Mouse (Mus musculus): ENCODE measurements around the gene Dynlt1f.
"Not testable (repeated sequence)": the region's sequence is repeated elsewhere in the genome, so short reads cannot be mapped to it uniquely, and the experiment has no call there.

The Dynlt1f gene

GRCm38 (mm10) chr17:6624926-6625558 lies 30.7 kb downstream of the Dynlt1f start:
- not testable (repeated sequence) for DNase-seq (ENCODE audit: low read depth, low spot score)

GRCm38 (mm10) chr17:6621976-6622375 lies 33.7 kb downstream of the Dynlt1f start:
- DNase-seq (ENCODE audit: low read depth, low spot score) = not testable (repeated sequence)

- DNase-seq (ENCODE audit: low read depth, low spot score) = not testable (repeated sequence)
Observed at GRCm38 (mm10) chr17:6620730-6621451, 34.8 kb downstream of the Dynlt1f start.

- not testable (repeated sequence) for DNase-seq (ENCODE audit: low read depth, low spot score)
Observed at GRCm38 (mm10) chr17:6620035-6620434, 35.7 kb downstream of the Dynlt1f start.

- DNase-seq (ENCODE audit: low read depth, low spot score) = not testable (repeated sequence)
Observed at GRCm38 (mm10) chr17:6619271-6619670, 36.4 kb downstream of the Dynlt1f start.

GRCm38 (mm10) chr17:6617689-6618400 lies 37.9 kb downstream of the Dynlt1f start:
- DNase-seq (ENCODE audit: low read depth, low spot score) = not testable (repeated sequence)

GRCm38 (mm10) chr17:6616731-6617130 lies 39.0 kb downstream of the Dynlt1f start:
- not testable (repeated sequence) for DNase-seq (ENCODE audit: low read depth, low spot score)

- not testable (repeated sequence) for DNase-seq (ENCODE audit: low read depth, low spot score)
Observed at GRCm38 (mm10) chr17:6614316-6614715, 41.4 kb downstream of the Dynlt1f start.

GRCm38 (mm10) chr17:6613524-6613923 lies 42.2 kb downstream of the Dynlt1f start:
- not testable (repeated sequence) for DNase-seq (ENCODE audit: low read depth, low spot score)

GRCm38 (mm10) chr17:6605347-6605746 lies 50.4 kb downstream of the Dynlt1f start:
- peak; percentile 44 for DNase-seq (ENCODE audit: low read depth, low spot score)

- DNase-seq (ENCODE audit: low read depth, low spot score) = not testable (repeated sequence)
Observed at GRCm38 (mm10) chr17:6602205-6602604, 53.5 kb downstream of the Dynlt1f start.

- DNase-seq (ENCODE audit: low read depth, low spot score) = peak; percentile 95
Observed at GRCm38 (mm10) chr17:6601204-6601911, 54.3 kb downstream of the Dynlt1f start, which contains the start of gene Dynlt1c. Gene Dynlt1c (plus strand): TSS chr17:6601671.

- not testable (repeated sequence) for DNase-seq (ENCODE audit: low read depth, low spot score)
Observed at GRCm38 (mm10) chr17:6600216-6600911, 55.3 kb downstream of the Dynlt1f start.

GRCm38 (mm10) chr17:6598356-6598755 lies 57.3 kb downstream of the Dynlt1f start:
- not testable (repeated sequence) for DNase-seq (ENCODE audit: low read depth, low spot score)

Measured in R1 (cell line).